13 mouse cellular contexts compared by ENCODE assay signal in the genomic region with DNA sequence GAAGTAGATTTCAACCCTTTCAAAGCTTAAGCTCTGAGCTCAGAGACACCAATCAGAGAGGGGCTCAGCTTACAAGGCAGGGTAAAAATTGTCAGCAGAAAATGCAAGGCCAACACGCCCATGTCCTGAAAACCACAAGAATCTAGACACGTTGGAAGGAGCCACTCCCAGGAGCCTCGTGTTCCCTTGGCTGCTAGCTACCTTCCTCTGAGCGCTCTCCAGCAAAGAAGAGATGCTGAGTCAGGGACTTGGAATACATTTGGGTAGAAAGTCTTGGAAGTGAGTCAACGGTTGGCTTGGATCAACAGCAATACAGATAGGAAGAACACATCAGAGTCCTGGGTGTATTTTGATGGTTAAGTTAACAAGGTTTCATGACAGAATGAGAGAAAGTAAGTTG.
DNase-seq lines count a peak whose midpoint lies in the region; ATAC-seq lines count a peak whose summit lies in the region.
"Had no signal": no experiment of that assay in that cellular context is flagged by ENCODE, and none has a peak within 500 bp of the region (broad histone marks: within the 10 kb centered on the region; RNA-seq: fewer than 3 reads in every experiment).

No protein-coding gene starts in this region.

- ATAC-seq in embryonic facial prominence, embryonic 12.5 days (ENCODE audit: insufficient number of reproducible peaks, insufficient read depth, low FRiP score, low TSS enrichment): no peak
- ATAC-seq in embryonic facial prominence, embryonic 14.5 days (ENCODE audit: low read depth): peak; percentile 79
- ATAC-seq: hindbrain, postnatal 0 days had no signal

- no peaks in the 10 kb centered on the region for H3K4me1 ChIP-seq in embryonic facial prominence, embryonic 12.5 days
- no peaks in the 10 kb centered on the region for H3K4me1 ChIP-seq in embryonic facial prominence, embryonic 10.5 days
- peaks cover 4% of the 10 kb centered on the region; the same call in 1 of the 2 replicates for H3K4me1 ChIP-seq in embryonic facial prominence, embryonic 14.5 days (ENCODE audit: control insufficient read depth, insufficient read depth, low read length)

- H3K9ac ChIP-seq in embryonic facial prominence, embryonic 12.5 days: no peak overlapping the region
- no peak overlapping the region for H3K9ac ChIP-seq in embryonic facial prominence, embryonic 14.5 days (ENCODE audit: low read depth, low read length)
- H3K9ac ChIP-seq: lung, embryonic 14.5 days had no signal

- no peaks in the 10 kb centered on the region for H3K27me3 ChIP-seq in embryonic facial prominence, embryonic 12.5 days
- H3K27me3 ChIP-seq in embryonic facial prominence, embryonic 10.5 days (replicated peaks; ENCODE audit: low read depth, poor library complexity, severe bottlenecking): no peaks in the 10 kb centered on the region
- no peaks in the 10 kb centered on the region for H3K27me3 ChIP-seq in embryonic facial prominence, embryonic 14.5 days (replicated peaks; ENCODE audit: control insufficient read depth, insufficient read depth, low read length)

- 0 out of 2 replicates have a peak, but pooled peaks cover 3% of the 10 kb centered on the region for H3K9me3 ChIP-seq in embryonic facial prominence, embryonic 12.5 days
- H3K9me3 ChIP-seq in embryonic facial prominence, embryonic 10.5 days: no peaks in the 10 kb centered on the region
- no peaks in the 10 kb centered on the region for H3K9me3 ChIP-seq in embryonic facial prominence, embryonic 14.5 days (ENCODE audit: control insufficient read depth, low read length)

- 0 out of 2 replicates have a peak overlapping the region, but pooled peaks have one; percentile 3 for H3K27ac ChIP-seq in embryonic facial prominence, embryonic 12.5 days
- H3K27ac ChIP-seq in embryonic facial prominence, embryonic 10.5 days (replicated peaks): no peak overlapping the region
- H3K27ac ChIP-seq in embryonic facial prominence, embryonic 14.5 days (replicated peaks; ENCODE audit: low read depth, low read length): peak overlapping the region; percentile 39; the same call in 1 of the 2 replicates
- H3K27ac ChIP-seq: heart, adult 2 months; hindbrain, postnatal 0 days had no signal

- H3K36me3 ChIP-seq in embryonic facial prominence, embryonic 12.5 days: no peaks in the 10 kb centered on the region
- no peaks in the 10 kb centered on the region for H3K36me3 ChIP-seq in embryonic facial prominence, embryonic 10.5 days (replicated peaks)
- no peaks in the 10 kb centered on the region for H3K36me3 ChIP-seq in embryonic facial prominence, embryonic 14.5 days (ENCODE audit: control insufficient read depth, insufficient read depth, low read length)

- H3K4me2 ChIP-seq in embryonic facial prominence, embryonic 12.5 days (replicated peaks): no peak overlapping the region
- no peak overlapping the region for H3K4me2 ChIP-seq in embryonic facial prominence, embryonic 14.5 days (ENCODE audit: low read depth, low read length)
- H3K4me2 ChIP-seq: lung, embryonic 14.5 days had no signal

- WGBS in embryonic facial prominence, embryonic 12.5 days: 61% methylated on average over 5 of the region's 5 CpGs
- WGBS in embryonic facial prominence, embryonic 10.5 days: 79% methylated on average over 5 of the region's 5 CpGs
- WGBS in embryonic facial prominence, embryonic 14.5 days: 34% methylated on average over 5 of the region's 5 CpGs

- no peak overlapping the region for H3K4me3 ChIP-seq in embryonic facial prominence, embryonic 12.5 days
- no peak overlapping the region for H3K4me3 ChIP-seq in embryonic facial prominence, embryonic 10.5 days
- H3K4me3 ChIP-seq in embryonic facial prominence, embryonic 14.5 days (ENCODE audit: low read depth, low read length): no peak overlapping the region
- H3K4me3 ChIP-seq: erythroblast, embryonic 14.5 days; heart, adult 2 months had no signal

- DNase-seq in embryonic facial prominence, embryonic 10.5 days (ENCODE audit: low spot score): no peak
- peak; percentile 25 for DNase-seq in right cerebral cortex, adult 18-20 months
- DNase-seq in right cerebral cortex, postnatal 36 days (ENCODE audit: low spot score in 2 of 2): no peak
- peak; percentile 89 for DNase-seq in embryonic facial prominence, embryonic 14.5 days (ENCODE audit: low spot score)
- peak; percentile 18 to 38 for DNase-seq in lung, postnatal 4 days
- no peak for DNase-seq in embryo, embryonic 10.5 days (ENCODE audit: low spot score)
- DNase-seq in cerebellum, adult 11 months: no peak
- DNase-seq: kidney, postnatal 36 days; lung, embryonic 14.5 days had no signal

Comparison
In these comparisons a context has a peak if more than half of its experiments do, and no peak if none do; other contexts are left out.
1. DNase-seq: peak in right cerebral cortex, adult 18-20 months (single experiment), embryonic facial prominence, embryonic 14.5 days (single experiment) and lung, postnatal 4 days (2 of 2); none in embryonic facial prominence, embryonic 10.5 days (single experiment), right cerebral cortex, postnatal 36 days (0 of 2), embryo, embryonic 10.5 days (single experiment) and cerebellum, adult 11 months (single experiment).